Comparison of ENCODE assay signal across 9 mouse cellular contexts in the genomic region with DNA sequence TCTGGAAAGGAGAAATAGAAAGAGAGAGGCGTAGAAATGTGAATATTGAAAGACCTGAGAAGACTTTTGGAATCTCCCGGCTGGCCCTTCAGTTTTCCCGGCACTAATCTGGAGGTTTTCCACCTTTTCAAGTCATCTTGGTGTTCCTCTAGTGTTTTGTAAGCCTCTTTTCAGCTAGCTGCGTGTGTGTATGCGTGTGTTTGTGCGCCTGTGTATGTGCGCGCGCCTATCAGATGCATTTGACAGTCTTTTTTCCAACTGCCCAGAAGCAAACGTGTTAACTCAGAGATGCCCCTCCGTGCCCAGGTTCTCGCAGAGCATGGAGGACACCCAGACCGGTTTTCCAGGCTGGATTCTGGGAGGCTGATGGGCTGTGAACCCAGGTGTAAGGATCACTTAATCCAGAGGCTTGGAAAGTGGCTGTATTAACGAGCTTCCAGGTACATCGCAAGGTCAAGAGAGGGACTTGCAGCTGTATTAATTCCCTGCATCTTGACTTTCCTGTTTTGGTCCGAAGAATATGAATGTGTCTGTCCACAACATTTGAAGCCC. TPM values are rescaled to one million over a fixed set of nuclear protein-coding genes. Genes with fewer than 3 reads are reported as not detected.
A peak's percentile ranks its signal among the peaks of the same experiment; 100 is the strongest.
DNase-seq lines count a peak whose midpoint lies in the region; ATAC-seq and TF ChIP-seq lines count a peak whose summit lies in the region.
"Had no signal": no experiment of that assay in that cellular context is flagged by ENCODE, and none has a peak within 500 bp of the region (broad histone marks: within the 10 kb centered on the region; RNA-seq: fewer than 3 reads in every experiment).

No protein-coding gene starts in this region.

- peak overlapping the region; percentile 25; the same call in 1 of the 2 replicates for H3K9ac ChIP-seq in embryonic facial prominence, embryonic 12.5 days
- H3K9ac ChIP-seq in midbrain, embryonic 14.5 days (replicated peaks; ENCODE audit: low read length), result peak overlapping the region; percentile 91

- no peak for ATAC-seq in embryonic facial prominence, embryonic 12.5 days (ENCODE audit: insufficient number of reproducible peaks, insufficient read depth, low FRiP score, low TSS enrichment)
- ATAC-seq in midbrain, embryonic 14.5 days (ENCODE audit: low FRiP score, low TSS enrichment), result no peak

- 2% methylated on average over 16 of the region's 16 CpGs for WGBS in kidney, adult 2 months
- WGBS in embryonic facial prominence, embryonic 12.5 days, result 2% methylated on average over 16 of the region's 16 CpGs
- 2% methylated on average over 16 of the region's 16 CpGs for WGBS in midbrain, embryonic 14.5 days

- peak overlapping the region; percentile 81 for H3K4me2 ChIP-seq in embryonic facial prominence, embryonic 12.5 days (replicated peaks)
- peak overlapping the region; percentile 86 for H3K4me2 ChIP-seq in midbrain, embryonic 14.5 days (ENCODE audit: low read length)

- no peak for TF ChIP-seq POLR2A in kidney, adult 2 months (IDR thresholded peaks at IDR 0.05; ENCODE audit: low read depth, low read length)

- H3K4me3 ChIP-seq in kidney, adult 2 months (ENCODE audit: insufficient read depth, low read depth, low read length), result no peak overlapping the region
- H3K4me3 ChIP-seq in embryonic facial prominence, embryonic 12.5 days, result peak overlapping the region; percentile 63
- peak overlapping the region; percentile 75 for H3K4me3 ChIP-seq in layer of hippocampus, adult 2 months
- H3K4me3 ChIP-seq in midbrain, embryonic 14.5 days (replicated peaks; ENCODE audit: low read depth, low read length), result peak overlapping the region; percentile 62

- H3K4me1 ChIP-seq in kidney, adult 2 months (ENCODE audit: control insufficient read depth, insufficient read depth, low read length), result no peaks in the 10 kb centered on the region
- H3K4me1 ChIP-seq in embryonic facial prominence, embryonic 12.5 days, result 0 out of 2 replicates have a peak, but pooled peaks cover 13% of the 10 kb centered on the region
- peaks cover 7% of the 10 kb centered on the region; the same call in 1 of the 2 replicates for H3K4me1 ChIP-seq in midbrain, embryonic 14.5 days (ENCODE audit: control insufficient read depth, insufficient read depth, low read length)

- no peak for TF ChIP-seq CTCF in kidney, adult 2 months (conservative IDR thresholded peaks at IDR 0.05; ENCODE audit: insufficient read depth, insufficient read length, low read depth, low read length)
- no peak for TF ChIP-seq CTCF in layer of hippocampus, adult 2 months (conservative IDR thresholded peaks at IDR 0.05)

- no peaks in the 10 kb centered on the region for H3K36me3 ChIP-seq in kidney, adult 2 months (ENCODE audit: control insufficient read depth, insufficient read depth, low read length)
- H3K36me3 ChIP-seq in embryonic facial prominence, embryonic 12.5 days, result no peaks in the 10 kb centered on the region
- H3K36me3 ChIP-seq in midbrain, embryonic 14.5 days (ENCODE audit: control insufficient read depth, insufficient read depth, low read length), result no peaks in the 10 kb centered on the region

- DNase-seq in kidney, postnatal 4 days, result peak; percentile 3 to 9
- DNase-seq in kidney, adult 2 months, result no peak
- DNase-seq in layer of hippocampus, adult 2 months (ENCODE audit: low spot score in 2 of 2), result peak; percentile 24 to 40
- peak; percentile 68 for DNase-seq in midbrain, embryonic 14.5 days
- DNase-seq in urinary bladder, adult 2 months (ENCODE audit: low spot score), result no peak
- no peak for DNase-seq in gastrocnemius, postnatal 10 days
- DNase-seq in adrenal gland, adult 2 months, result no peak

- H3K27ac ChIP-seq in kidney, adult 2 months (ENCODE audit: insufficient read depth, low read depth, low read length), result no peak overlapping the region
- no peak overlapping the region for H3K27ac ChIP-seq in embryonic facial prominence, embryonic 12.5 days
- H3K27ac ChIP-seq in layer of hippocampus, adult 2 months, result peak overlapping the region; percentile 94
- H3K27ac ChIP-seq in midbrain, embryonic 14.5 days (replicated peaks; ENCODE audit: low read depth, low read length), result peak overlapping the region; percentile 92

- no peaks in the 10 kb centered on the region for H3K9me3 ChIP-seq in embryonic facial prominence, embryonic 12.5 days
- H3K9me3 ChIP-seq in midbrain, embryonic 14.5 days (ENCODE audit: control insufficient read depth, low read length), result no peaks in the 10 kb centered on the region

- H3K27me3 ChIP-seq in kidney, adult 2 months (replicated peaks; ENCODE audit: control insufficient read depth, insufficient read depth, low read length), result no peaks in the 10 kb centered on the region; the same call in 1 of the 2 replicates
- peaks cover 41% of the 10 kb centered on the region for H3K27me3 ChIP-seq in embryonic facial prominence, embryonic 12.5 days
- peaks cover 8% of the 10 kb centered on the region for H3K27me3 ChIP-seq in midbrain, embryonic 14.5 days (ENCODE audit: control insufficient read depth, insufficient read depth, low read length)

RNA-seq across cellular contexts. Expression of a gene that starts 0.8 kb away (rescaled TPM):
- polyA plus RNA-seq in kidney, adult 2 months (2012; rRNA removed), result not detected in 2 replicates
- 5.6 and 5.7 TPM in 2 replicates for polyA plus RNA-seq in embryonic facial prominence, embryonic 12.5 days (2016; fragmentation: Nextera tagmentation; extraction: Ambion mirVana)
- 100 to 1,000 TPM; 106 to 110 TPM for total RNA-seq in layer of hippocampus, adult 2 months (2021)
- 50.6 and 53.4 TPM in 2 replicates for polyA plus RNA-seq in midbrain, embryonic 14.5 days (2014; fragmentation: Nextera tagmentation; extraction: Ambion mirVana)
- polyA plus RNA-seq in urinary bladder, adult 2 months (2012; rRNA removed), result 0.21 and 0.25 TPM in 2 replicates
- total RNA-seq in gastrocnemius, postnatal 10 days (2021), result under 1 TPM; 0.31 to 0.34 TPM
- total RNA-seq in adrenal gland, adult 2 months (2021), result under 1 TPM; 0.07 to 0.14 TPM
- polyA plus RNA-seq in adrenal gland, adult 2 months (2012; rRNA removed), result not detected in 2 replicates
- total RNA-seq: liver, adult 2 months had no signal
- polyA plus RNA-seq: liver, adult 2 months had no signal

Comparison
In these comparisons a context has a peak if more than half of its experiments do, and no peak if none do; other contexts are left out.
1. DNase-seq: peak in kidney, postnatal 4 days (2 of 2), layer of hippocampus, adult 2 months (2 of 2) and midbrain, embryonic 14.5 days (single experiment); none in kidney, adult 2 months (single experiment), urinary bladder, adult 2 months (single experiment), gastrocnemius, postnatal 10 days (single experiment) and adrenal gland, adult 2 months (single experiment).
2. H3K27ac ChIP-seq: peak in layer of hippocampus, adult 2 months (single experiment) and midbrain, embryonic 14.5 days (single experiment); none in kidney, adult 2 months (single experiment) and embryonic facial prominence, embryonic 12.5 days (single experiment).